Mouse (Mus musculus) heart, postnatal 0 days (tissue): ENCODE results near the gene Cdh20. TPM values are rescaled to one million over a fixed set of nuclear protein-coding genes. Genes with fewer than 3 reads are reported as not detected.

Source experiments
- ATAC-seq: fragments of 200-750 bp; cut with Nextera tagmentation; 2 replicates; pipeline ENCODE4 v1.8.0; 2017; ENCODE audit warnings: low read depth, moderate number of reproducible peaks, moderate library complexity; ENCODE audit not compliant: insufficient read depth
- DNase-seq: peaks from one replicate; pipeline ENCODE4 v3.0.0-alpha.2; 2016; ENCODE audit warnings: low spot score
- H3K27ac ChIP-seq: fragments of 300-500 bp; sonication (generic); 2 replicates; pipeline ENCODE4 v1.5.1; 2014; ENCODE audit warnings: low read depth, mild to moderate bottlenecking
- H3K27me3 ChIP-seq: fragments of 300-500 bp; sonication (generic); 2 replicates; pipeline ENCODE4 v1.6.1; 2014; ENCODE audit warnings: low read length, mixed read lengths; ENCODE audit not compliant: control insufficient read depth, insufficient read depth
- H3K36me3 ChIP-seq: fragments of 300-500 bp; sonication (generic); replicated peaks from 2 replicates; pipeline ENCODE4 v1.6.1; 2014; ENCODE audit warnings: low read length, mixed read lengths; ENCODE audit not compliant: control insufficient read depth, insufficient read depth
- H3K4me1 ChIP-seq: fragments of 300-500 bp; sonication (generic); 2 replicates; pipeline ENCODE4 v1.6.1; 2014; ENCODE audit warnings: antibody characterized with exemption; ENCODE audit not compliant: control insufficient read depth, insufficient read depth
- H3K4me2 ChIP-seq: fragments of 300-500 bp; sonication (generic); 2 replicates; pipeline ENCODE4 v1.6.1; 2014; ENCODE audit warnings: low read depth, mild to moderate bottlenecking, low read length, moderate library complexity
- H3K4me3 ChIP-seq: fragments of 300-500 bp; sonication (generic); 2 replicates; pipeline ENCODE4 v1.5.1; 2014; ENCODE audit warnings: low read depth, low read length
- H3K9ac ChIP-seq: fragments of 300-500 bp; sonication (generic); replicated peaks from 2 replicates; pipeline ENCODE4 v1.6.1; 2014; ENCODE audit warnings: low read depth, low read length, mixed read lengths
- H3K9me3 ChIP-seq: fragments of 300-500 bp; sonication (generic); replicated peaks from 2 replicates; pipeline ENCODE4 v1.6.1; 2016; ENCODE audit warnings: low read length; ENCODE audit not compliant: control insufficient read depth
- CTCF ChIP-seq: IDR thresholded peaks from 2 replicates; pipeline ENCODE4 v1.5.1; 2016; ENCODE audit warnings: antibody characterized with exemption, control low read depth, low read depth
- EP300 ChIP-seq: IDR thresholded peaks from 2 replicates; pipeline ENCODE4 v1.6.1; 2016; ENCODE audit warnings: antibody characterized with exemption, low read depth
- whole genome bisulfite sequencing: fragments of 180-500 bp; shearing (Covaris S2); extraction: QIAGEN DNeasy Blood & Tissue Kit; methylation state at CpG from one replicate; pipeline ENCODE4 v1.1.7; 2014; 5-methylcytosine and 5-hydroxymethylcytosine counted together
- polyA plus RNA-seq: library from polyadenylated mRNA; unstranded; fragments of >200 nt; fragmentation: Nextera tagmentation; extraction: Ambion mirVana; gene quantifications from 2 replicates; pipeline ENCODE4 v1.2.1, GENCODE M21; 2015
- total RNA-seq: library from RNA; depleted of rRNA; stranded (reverse); fragments of >200 nt; gene quantifications from 2 replicates; pipeline ENCODE4 v1.2.3, GENCODE M21; 2014; ENCODE audit warnings: low replicate concordance

Cdh20 gene
- total and polyA plus RNA-seq, 2 experiments from 2014 or later, result 0.86 to 5.3 TPM

GRCm38 (mm10) chr1:104916507-104916906 is 148.2 kb downstream of the Cdh20 start:
- TF ChIP-seq CTCF (no peak), EP300 (no peak)
- no peak for ATAC-seq
- no peak overlapping the region for H3K27ac ChIP-seq
- no peak for DNase-seq
- H3K4me3 ChIP-seq, result no peak overlapping the region
- no peaks in the 10 kb centered on the region for H3K4me1 ChIP-seq
- H3K27me3 ChIP-seq, result no peaks in the 10 kb centered on the region
- no peak overlapping the region for H3K4me2 ChIP-seq
- no peak overlapping the region for H3K9ac ChIP-seq
- H3K9me3 ChIP-seq, result no peaks in the 10 kb centered on the region
- 82% methylated on average over 2 of the region's 2 CpGs for WGBS
- no peaks in the 10 kb centered on the region for H3K36me3 ChIP-seq

DNA sequence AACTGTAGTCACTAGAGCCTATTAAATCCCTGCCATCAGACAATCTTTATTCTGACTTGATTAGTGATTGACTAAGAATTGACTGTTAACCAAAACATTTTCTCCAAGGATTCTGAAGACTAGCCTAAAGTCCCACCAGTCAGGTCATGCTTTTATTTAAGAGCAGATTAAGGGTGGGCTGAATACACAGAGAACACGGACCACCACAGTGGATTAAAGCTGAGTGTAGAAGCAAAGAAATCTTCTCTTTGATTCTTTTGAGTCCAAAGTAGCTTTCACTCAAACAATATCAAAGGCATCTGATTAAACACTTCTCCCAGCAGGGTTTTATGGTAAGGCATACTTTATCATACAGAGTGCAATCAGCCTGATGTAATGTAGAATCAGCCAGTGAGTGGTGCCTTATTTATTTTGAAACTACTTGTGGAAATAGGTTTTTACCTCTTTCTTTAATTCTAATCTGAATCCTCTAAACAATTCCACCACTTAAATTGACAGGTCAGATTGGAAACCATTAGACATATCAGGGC is 149.0 kb downstream of the Cdh20 start:
- H3K9me3 ChIP-seq, result no peaks in the 10 kb centered on the region
- no peak for DNase-seq
- WGBS, result 74% methylated on average over 1 of the region's 1 CpGs
- H3K4me2 ChIP-seq, result no peak overlapping the region
- H3K4me3 ChIP-seq, result no peak overlapping the region
- no peak for ATAC-seq
- no peaks in the 10 kb centered on the region for H3K36me3 ChIP-seq
- no peaks in the 10 kb centered on the region for H3K27me3 ChIP-seq
- no peak overlapping the region for H3K9ac ChIP-seq
- no peak overlapping the region for H3K27ac ChIP-seq
- no peak for TF ChIP-seq CTCF
- no peak for TF ChIP-seq EP300
- no peaks in the 10 kb centered on the region for H3K4me1 ChIP-seq

DNA sequence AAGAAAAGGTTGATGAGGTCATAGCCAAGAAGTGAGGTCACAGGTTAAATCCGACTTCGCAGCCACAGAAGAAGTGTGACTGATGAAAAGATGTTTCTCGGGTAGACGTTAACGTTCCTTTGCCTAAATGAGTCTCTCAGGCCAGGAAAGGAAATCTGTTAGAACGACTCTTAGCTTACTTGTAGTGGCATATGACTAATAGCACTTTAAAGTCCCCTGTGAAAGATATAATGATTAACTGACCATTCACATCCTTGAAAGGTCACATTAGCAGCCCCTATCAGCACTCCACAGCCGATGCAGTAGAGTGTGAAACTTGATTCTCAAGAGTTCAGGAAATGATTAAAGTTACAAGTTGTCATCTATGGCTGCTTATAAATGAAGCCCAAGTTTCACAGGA is 164.7 kb downstream of the Cdh20 start:
- ATAC-seq, result no peak
- Histone ChIP-seq H3K4me2 (no peak overlapping the region), H3K9ac (no peak overlapping the region), H3K27ac (no peak overlapping the region), H3K9me3 (0 out of 2 replicates have a peak, but pooled peaks cover 5% of the 10 kb centered on the region), H3K4me3 (no peak overlapping the region), H3K27me3 (no peaks in the 10 kb centered on the region), H3K36me3 (no peaks in the 10 kb centered on the region), H3K4me1 (no peaks in the 10 kb centered on the region)
- DNase-seq, result no peak
- TF ChIP-seq EP300, result no peak
- no peak for TF ChIP-seq CTCF
- whole genome bisulfite sequencing, result 16% methylated on average over 7 of the region's 7 CpGs

- 80% methylated on average over 4 of the region's 4 CpGs for WGBS
- DNase-seq, result no peak
Measured at GRCm38 (mm10) chr1:104936966-104937365, 168.6 kb downstream of the Cdh20 start.

GRCm38 (mm10) chr1:104939156-104939555 is 170.8 kb downstream of the Cdh20 start:
- no peak overlapping the region for H3K4me3 ChIP-seq
- no peak for TF ChIP-seq CTCF
- TF ChIP-seq EP300, result no peak
- DNase-seq, result no peak
- H3K4me2 ChIP-seq, result no peak overlapping the region
- no peak overlapping the region for H3K9ac ChIP-seq
- H3K27me3 ChIP-seq, result no peaks in the 10 kb centered on the region
- 0 out of 2 replicates have a peak, but pooled peaks cover 5% of the 10 kb centered on the region for H3K9me3 ChIP-seq
- H3K27ac ChIP-seq, result no peak overlapping the region
- ATAC-seq, result no peak
- no peaks in the 10 kb centered on the region for H3K36me3 ChIP-seq
- no peaks in the 10 kb centered on the region for H3K4me1 ChIP-seq

More at GRCm38 (mm10) chr1:104936966-104937365, 168.6 kb downstream of the Cdh20 start:
- Histone ChIP-seq H3K36me3 (no peaks in the 10 kb centered on the region), H3K4me2 (no peak overlapping the region), H3K9ac (no peak overlapping the region), H3K9me3 (0 out of 2 replicates have a peak, but pooled peaks cover 5% of the 10 kb centered on the region), H3K27ac (no peak overlapping the region), H3K4me3 (no peak overlapping the region), H3K27me3 (no peaks in the 10 kb centered on the region), H3K4me1 (no peaks in the 10 kb centered on the region)
- TF ChIP-seq EP300 (no peak), CTCF (no peak)
- ATAC-seq, result no peak
